Mouse (Mus musculus) lung, adult 2 months (tissue): ENCODE measurements around the gene Cyp2d11.
A peak's percentile ranks its signal among the peaks of the same experiment; 100 is the strongest.

Experiments
- CTCF ChIP-seq: fragments of 200-500 bp; IDR thresholded peaks from 2 replicates; pipeline ENCODE4 v1.5.1; 2011; ENCODE audit warnings: mild to moderate bottlenecking, low read length, control low read depth; ENCODE audit not compliant: insufficient read depth
- POLR2A ChIP-seq: fragments of 200-500 bp; IDR thresholded peaks from 2 replicates; pipeline ENCODE4 v1.6.1; 2011; ENCODE audit warnings: low read depth, mild to moderate bottlenecking, control low read depth, low read length, borderline replicate concordance; ENCODE audit errors: extremely low read depth

DNA sequence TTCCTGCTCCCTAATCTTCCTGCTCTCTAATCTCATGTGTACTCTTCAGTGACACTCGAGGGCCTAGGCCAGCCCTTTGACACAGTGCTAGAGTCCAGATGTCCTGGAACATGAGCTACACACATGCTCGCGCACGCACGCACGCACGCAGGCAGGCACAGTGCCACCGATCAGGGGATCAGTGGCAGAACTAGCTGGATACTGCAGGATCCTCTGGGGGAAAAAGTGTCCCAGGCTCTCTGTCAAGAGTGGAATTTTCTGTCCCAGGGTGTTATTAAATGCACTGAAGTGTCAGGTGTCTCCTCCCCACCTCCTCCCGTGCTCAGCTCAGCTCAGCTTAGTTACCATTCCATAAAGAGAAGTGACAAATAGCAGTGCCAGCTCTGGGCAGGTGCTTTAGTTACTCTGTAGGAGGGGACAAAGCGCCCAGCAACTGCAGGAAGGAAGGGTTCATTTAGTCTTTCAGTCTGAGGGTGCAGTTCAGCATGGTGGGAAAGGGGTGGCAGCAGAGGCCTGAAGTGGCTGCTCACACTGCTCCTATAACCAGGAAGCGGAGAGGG lies 32.3 kb downstream of the Cyp2d11 start:
- TF ChIP-seq CTCF = peak; percentile 58
- no peak for TF ChIP-seq POLR2A
